Mouse (Mus musculus): ENCODE measurements around the gene Gramd1b. TPM values are rescaled to one million over a fixed set of nuclear protein-coding genes. Genes with fewer than 3 reads are reported as not detected.

Gramd1b gene
- polyA plus RNA-seq, 1 experiment from 2014 or later, result 5.7 TPM

GRCm38 (mm10) chr9:40269103-40269861, 261.9 kb downstream of the Gramd1b start, which contains the start of gene Scn3b:
Gene Scn3b, plus strand, starts transcription at chr9:40269217.
- Histone ChIP-seq H3K36me3 (no peaks in the 10 kb centered on the region), H3K4me3 (peak within 1 kb of the TSS; percentile 38), H3K4me2 (peak within 1 kb of the TSS; percentile 73), H3K9me3 (replicated peaks) (no peaks in the 10 kb centered on the region), H3K27ac (no peak within 1 kb of the TSS), H3K27me3 (peaks cover 26% of the 10 kb centered on the region), H3K4me1 (replicated peaks) (peaks cover 20% of the 10 kb centered on the region), H3K9ac (no peak within 1 kb of the TSS)
- WGBS, result under 1% methylated on average over 42 of the region's 42 CpGs
- peak; percentile 67; the same call in 1 of the 2 replicates for ATAC-seq (replicated peaks; ENCODE audit: insufficient number of reproducible peaks, insufficient read depth, low FRiP score, low read depth)

DNA sequence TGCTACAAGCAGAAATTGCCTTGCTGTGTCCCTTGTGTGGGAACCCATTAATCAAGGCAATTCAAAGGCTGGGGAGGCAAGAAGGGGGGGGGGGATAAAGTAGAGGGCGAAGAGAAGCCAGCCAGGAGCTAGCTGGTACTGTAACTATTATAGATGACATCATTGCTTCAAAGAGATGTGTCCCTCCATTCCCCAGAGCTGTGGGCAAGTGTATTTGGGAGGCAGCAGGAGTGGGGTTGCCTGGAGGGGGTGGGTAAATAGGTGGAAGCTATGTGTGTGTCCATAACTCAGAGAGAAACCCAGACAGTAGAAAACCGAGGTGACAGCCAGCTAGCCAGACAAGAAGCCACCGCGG, 262.5 kb downstream of the Gramd1b start:
- Histone ChIP-seq H3K27ac (no peak overlapping the region), H3K9me3 (replicated peaks) (no peaks in the 10 kb centered on the region), H3K4me2 (peak overlapping the region; percentile 73), H3K27me3 (peaks cover 26% of the 10 kb centered on the region), H3K36me3 (no peaks in the 10 kb centered on the region), H3K9ac (no peak overlapping the region), H3K4me1 (replicated peaks) (peaks cover 20% of the 10 kb centered on the region), H3K4me3 (peak overlapping the region; percentile 38)
- 5% methylated on average over 4 of the region's 4 CpGs for WGBS
- ATAC-seq (replicated peaks; ENCODE audit: insufficient number of reproducible peaks, insufficient read depth, low FRiP score, low read depth), result no peak

DNA sequence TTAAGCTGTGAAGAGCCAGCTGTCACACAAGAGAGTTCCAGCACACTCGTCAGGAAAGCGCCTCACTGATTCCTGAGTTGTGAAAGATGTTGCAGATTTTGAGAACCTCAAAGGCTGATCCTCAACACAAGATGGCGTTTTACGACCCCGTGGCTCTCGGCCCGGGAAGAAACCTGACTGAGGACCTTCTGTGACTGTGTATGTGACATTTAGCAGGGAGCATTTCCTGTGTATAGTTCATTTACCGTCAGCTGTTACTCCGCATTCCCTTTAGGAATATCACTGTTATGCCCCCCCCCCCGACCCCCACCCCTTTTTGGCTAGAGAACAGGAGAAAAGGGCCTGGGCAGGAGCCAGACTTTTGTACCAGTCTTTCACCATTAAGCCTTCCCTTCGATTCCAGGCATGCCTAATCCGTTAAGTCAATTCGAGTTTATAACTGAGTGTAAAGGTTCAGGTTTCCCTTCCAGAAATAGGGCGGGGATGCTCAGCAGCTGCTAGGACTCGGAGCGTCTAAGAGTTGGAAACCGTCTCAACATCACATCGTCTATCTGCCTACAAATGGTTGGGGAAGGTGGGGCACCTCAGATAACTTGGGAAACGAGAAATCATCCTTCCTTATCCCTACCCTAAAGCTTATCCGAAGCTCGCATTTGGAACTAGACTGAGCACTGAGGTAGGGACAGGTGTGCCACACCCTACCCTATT, 263.0 kb downstream of the Gramd1b start:
- Histone ChIP-seq H3K4me2 (peak overlapping the region; percentile 73; the same call in 1 of the 2 replicates), H3K4me1 (replicated peaks) (peaks cover 17% of the 10 kb centered on the region), H3K27ac (no peak overlapping the region), H3K27me3 (peaks cover 26% of the 10 kb centered on the region), H3K9me3 (replicated peaks) (no peaks in the 10 kb centered on the region), H3K36me3 (no peaks in the 10 kb centered on the region), H3K9ac (no peak overlapping the region), H3K4me3 (no peak overlapping the region)
- WGBS, result 19% methylated on average over 21 of the region's 21 CpGs
- ATAC-seq (replicated peaks; ENCODE audit: insufficient number of reproducible peaks, insufficient read depth, low FRiP score, low read depth), result no peak

DNA sequence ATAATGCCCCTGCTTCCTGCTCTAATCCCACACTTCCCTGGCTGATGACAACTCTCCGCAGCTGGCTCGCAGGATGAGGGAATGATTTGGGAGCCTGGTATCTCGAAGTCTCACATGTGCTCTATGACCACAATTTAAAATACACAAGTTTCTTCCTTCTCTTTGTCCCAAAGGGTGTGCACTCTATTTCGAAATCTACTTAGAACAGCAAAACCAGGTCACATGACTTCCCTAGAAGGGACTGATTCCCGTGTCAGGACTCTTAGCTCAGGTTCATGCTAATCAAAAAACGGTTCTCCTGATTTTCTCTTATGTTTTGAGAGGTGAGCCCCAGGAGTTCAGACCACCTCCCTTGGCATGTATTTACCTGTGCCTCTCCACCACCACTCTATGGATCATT, 267.3 kb downstream of the Gramd1b start:
- Histone ChIP-seq H3K27me3 (peaks cover 13% of the 10 kb centered on the region), H3K9ac (no peak overlapping the region), H3K9me3 (replicated peaks) (no peaks in the 10 kb centered on the region), H3K4me1 (replicated peaks) (peaks cover 5% of the 10 kb centered on the region), H3K4me2 (no peak overlapping the region), H3K4me3 (no peak overlapping the region), H3K36me3 (no peaks in the 10 kb centered on the region), H3K27ac (no peak overlapping the region)
- 44% methylated on average over 6 of the region's 6 CpGs for WGBS
- ATAC-seq (replicated peaks; ENCODE audit: insufficient number of reproducible peaks, insufficient read depth, low FRiP score, low read depth), result no peak

- Histone ChIP-seq H3K9me3 (replicated peaks) (no peaks in the 10 kb centered on the region), H3K4me1 (replicated peaks) (0 out of 2 replicates have a peak, but pooled peaks cover 4% of the 10 kb centered on the region), H3K36me3 (no peaks in the 10 kb centered on the region), H3K9ac (no peak overlapping the region), H3K4me3 (no peak overlapping the region), H3K27ac (no peak overlapping the region), H3K27me3 (no peaks in the 10 kb centered on the region), H3K4me2 (no peak overlapping the region)
- 47% methylated on average over 3 of the region's 3 CpGs for WGBS
- no peak for ATAC-seq (replicated peaks; ENCODE audit: insufficient number of reproducible peaks, insufficient read depth, low FRiP score, low read depth)
Measured at GRCm38 (mm10) chr9:40252459-40252858, 278.7 kb downstream of the Gramd1b start.

GRCm38 (mm10) chr9:40249106-40249505, 282.1 kb downstream of the Gramd1b start:
- H3K9me3 ChIP-seq (replicated peaks), result no peaks in the 10 kb centered on the region
- 18% methylated on average over 1 of the region's 1 CpGs for WGBS
- H3K27ac ChIP-seq, result peak overlapping the region; percentile 33; the same call in 1 of the 2 replicates
- H3K4me3 ChIP-seq, result no peak overlapping the region
- ATAC-seq (replicated peaks; ENCODE audit: insufficient number of reproducible peaks, insufficient read depth, low FRiP score, low read depth), result no peak
- no peaks in the 10 kb centered on the region for H3K36me3 ChIP-seq
- no peak overlapping the region for H3K9ac ChIP-seq
- no peak overlapping the region for H3K4me2 ChIP-seq
- H3K4me1 ChIP-seq (replicated peaks), result peaks cover 22% of the 10 kb centered on the region
- H3K27me3 ChIP-seq, result no peaks in the 10 kb centered on the region

DNA sequence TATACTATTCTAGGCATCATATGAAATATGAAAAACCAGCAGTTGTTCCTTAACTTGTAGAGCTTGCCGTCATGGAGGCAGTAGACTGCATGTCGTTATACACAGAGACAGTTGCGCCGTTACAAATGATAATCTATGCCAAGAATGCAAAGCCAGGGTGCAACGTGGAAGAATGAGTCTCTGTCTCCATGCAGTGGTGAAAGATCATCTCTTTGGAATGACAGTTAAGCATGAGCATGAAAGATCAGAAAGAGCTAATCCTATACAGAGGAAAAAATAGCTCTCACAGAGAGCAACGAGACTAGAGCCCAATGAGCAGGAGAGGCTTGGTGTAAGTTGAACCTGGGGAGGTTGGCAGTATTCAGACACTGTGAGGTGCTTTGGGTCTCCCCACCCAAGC, 284.5 kb downstream of the Gramd1b start:
- Histone ChIP-seq H3K9me3 (replicated peaks) (no peaks in the 10 kb centered on the region), H3K4me3 (no peak overlapping the region), H3K9ac (no peak overlapping the region), H3K27me3 (no peaks in the 10 kb centered on the region), H3K4me2 (no peak overlapping the region), H3K27ac (no peak overlapping the region), H3K4me1 (replicated peaks) (peaks cover 25% of the 10 kb centered on the region), H3K36me3 (no peaks in the 10 kb centered on the region)
- no peak for ATAC-seq (replicated peaks; ENCODE audit: insufficient number of reproducible peaks, insufficient read depth, low FRiP score, low read depth)
- 38% methylated on average over 6 of the region's 6 CpGs for WGBS

DNA sequence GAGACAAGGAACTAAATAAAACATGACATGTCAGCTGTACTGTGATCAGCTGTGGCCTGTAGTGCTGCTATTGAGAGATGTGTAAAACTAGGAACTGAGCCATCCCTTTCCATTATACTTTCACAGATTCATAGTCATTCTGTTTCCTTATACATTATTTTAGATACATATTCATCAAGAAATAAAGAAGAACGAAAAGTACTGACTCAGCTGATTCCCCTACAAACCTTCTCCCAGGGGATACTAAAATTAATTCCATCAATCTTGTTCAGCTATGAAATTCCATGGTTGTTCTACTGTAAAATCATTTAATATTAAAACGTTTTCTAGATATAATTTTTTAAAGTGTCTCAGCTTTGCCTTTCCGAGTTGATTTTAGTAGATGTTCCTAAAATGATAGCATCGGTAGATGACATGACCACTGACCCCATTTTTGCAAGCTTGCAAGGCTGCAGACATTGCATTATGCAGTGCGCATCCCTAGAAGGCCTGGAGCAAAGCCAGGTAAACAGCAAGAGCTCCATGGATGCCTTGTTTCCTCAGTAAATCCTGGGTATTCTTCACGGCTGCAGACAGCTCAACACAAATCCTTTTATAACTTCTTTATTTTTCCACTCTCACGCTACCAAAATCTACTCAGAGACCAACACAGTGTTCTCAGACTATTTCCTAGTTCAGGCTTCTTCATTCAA, 285.1 kb downstream of the Gramd1b start:
- H3K27ac ChIP-seq, result peak overlapping the region; percentile 27
- no peaks in the 10 kb centered on the region for H3K36me3 ChIP-seq
- H3K9ac ChIP-seq, result no peak overlapping the region
- WGBS, result 74% methylated on average over 7 of the region's 7 CpGs
- ATAC-seq (replicated peaks; ENCODE audit: insufficient number of reproducible peaks, insufficient read depth, low FRiP score, low read depth), result 0 out of 2 replicates have a peak, but pooled peaks have one; percentile 41
- H3K4me3 ChIP-seq, result no peak overlapping the region
- peaks cover 30% of the 10 kb centered on the region for H3K4me1 ChIP-seq (replicated peaks)
- no peaks in the 10 kb centered on the region for H3K27me3 ChIP-seq
- H3K4me2 ChIP-seq, result no peak overlapping the region
- no peaks in the 10 kb centered on the region for H3K9me3 ChIP-seq (replicated peaks)

DNA sequence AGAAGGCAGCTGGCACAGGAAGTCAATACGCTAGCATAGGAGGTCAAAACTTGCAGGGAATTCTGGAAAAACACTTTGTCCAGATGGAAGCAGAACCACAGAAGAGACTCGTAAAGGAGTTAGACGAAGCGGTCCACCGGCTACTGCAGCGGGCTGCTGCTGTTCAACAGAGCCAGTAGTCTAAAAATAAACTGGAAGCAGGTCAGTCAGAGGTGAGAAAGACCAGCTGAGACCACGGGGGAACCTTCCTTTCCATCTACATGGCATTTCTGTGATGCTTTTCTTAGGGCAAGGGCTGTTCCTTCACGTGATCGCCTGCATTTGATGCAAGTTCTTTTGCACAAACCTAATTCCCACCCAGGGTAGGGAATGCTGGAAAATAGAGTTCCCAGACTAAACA, 285.7 kb downstream of the Gramd1b start:
- no peaks in the 10 kb centered on the region for H3K9me3 ChIP-seq (replicated peaks)
- WGBS, result 32% methylated on average over 9 of the region's 9 CpGs
- peak; percentile 47; the same call in 1 of the 2 replicates for ATAC-seq (replicated peaks; ENCODE audit: insufficient number of reproducible peaks, insufficient read depth, low FRiP score, low read depth)
- H3K4me2 ChIP-seq, result peak overlapping the region; percentile 30
- H3K4me3 ChIP-seq, result no peak overlapping the region
- peak overlapping the region; percentile 27 for H3K27ac ChIP-seq
- no peaks in the 10 kb centered on the region for H3K36me3 ChIP-seq
- no peaks in the 10 kb centered on the region; the same call in 1 of the 2 replicates for H3K27me3 ChIP-seq
- peaks cover 32% of the 10 kb centered on the region for H3K4me1 ChIP-seq (replicated peaks)
- no peak overlapping the region for H3K9ac ChIP-seq

Measured in heart, embryonic 15.5 days (tissue).